Mouse (Mus musculus) bone marrow, adult 2 months (tissue): ENCODE data around the gene Mpdu1.

Experiments used
- CTCF ChIP-seq: fragments of 200-500 bp; IDR thresholded peaks from 2 replicates; pipeline ENCODE4 v1.5.1; 2011; ENCODE audit warnings: low read length, control low read depth; ENCODE audit not compliant: control insufficient read depth, insufficient read depth
- POLR2A ChIP-seq: fragments of 200-500 bp; IDR thresholded peaks from 2 replicates; pipeline ENCODE4 v1.6.1; 2011; ENCODE audit warnings: low read depth, mild to moderate bottlenecking, control low read depth, low read length, borderline replicate concordance; ENCODE audit not compliant: control insufficient read depth

DNA sequence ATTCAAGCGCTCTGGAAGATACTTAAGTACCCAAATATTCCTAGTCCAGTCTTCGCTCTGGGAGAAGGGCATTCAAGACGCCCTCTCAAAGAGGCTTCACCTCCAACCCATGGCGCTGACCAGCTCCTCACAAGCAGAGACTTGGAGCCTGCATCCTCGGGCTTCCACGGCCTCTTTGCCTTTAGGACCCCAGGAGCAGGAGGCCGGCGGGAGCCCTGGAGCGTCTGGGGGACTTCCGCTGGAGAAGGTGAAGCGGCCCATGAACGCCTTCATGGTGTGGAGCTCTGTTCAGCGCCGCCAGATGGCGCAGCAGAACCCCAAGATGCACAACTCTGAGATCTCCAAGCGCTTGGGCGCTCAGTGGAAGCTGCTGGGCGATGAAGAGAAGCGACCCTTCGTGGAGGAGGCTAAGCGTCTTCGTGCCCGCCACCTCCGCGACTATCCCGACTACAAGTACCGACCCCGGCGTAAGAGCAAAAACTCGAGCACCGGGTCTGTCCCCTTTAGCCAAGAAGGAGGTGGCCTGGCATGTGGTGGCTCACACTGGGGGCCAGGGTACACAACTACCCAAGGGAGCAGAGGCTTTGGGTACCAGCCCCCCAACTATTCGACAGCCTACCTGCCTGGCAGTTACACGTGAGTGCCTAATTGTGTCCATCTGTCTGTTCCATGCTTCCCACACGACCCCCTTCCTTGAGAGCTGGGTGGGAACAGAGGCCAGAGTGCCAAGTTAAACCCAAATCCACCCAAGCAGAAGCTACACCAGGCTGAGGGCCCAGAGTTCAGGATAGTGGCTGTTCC, 7.0 kb downstream of the Mpdu1 start, which contains the start of gene Sox15:
- TF ChIP-seq CTCF, result peak; percentile 71
- TF ChIP-seq POLR2A, result no peak
